Mouse (Mus musculus): ENCODE data around the gene Tcf20. TPM values are rescaled to one million over a fixed set of nuclear protein-coding genes. Genes with fewer than 3 reads are reported as not detected.
A peak's percentile ranks its signal among the peaks of the same experiment; 100 is the strongest.

Gene Tcf20
- polyA plus RNA-seq (2012; rRNA removed), result 8.3 and 20.0 TPM in 2 replicates

- Histone ChIP-seq H3K4me1 (ENCODE audit: control insufficient read depth, insufficient read depth, insufficient read length, low read length) (peaks cover 5% of the 10 kb centered on the region), H3K27ac (ENCODE audit: insufficient read depth, low read depth, low read length) (no peak within 1 kb of the TSS), H3K4me3 (ENCODE audit: low read depth, low read length) (peak within 1 kb of the TSS; percentile 54), H3K36me3 (ENCODE audit: control insufficient read depth, insufficient read depth, low read length) (no peaks in the 10 kb centered on the region), H3K27me3 (ENCODE audit: control insufficient read depth, insufficient read depth, low read length) (peaks cover 9% of the 10 kb centered on the region; the same call in 1 of the 2 replicates)
- TF ChIP-seq POLR2A (IDR thresholded peaks at IDR 0.05; ENCODE audit: low read depth, low read length), result no peak
- no peak for TF ChIP-seq CTCF (IDR thresholded peaks at IDR 0.05; ENCODE audit: extremely low read depth, insufficient read length, insufficient replicate concordance, low read depth, low read length)
- 2% methylated on average over 20 of the region's 20 CpGs for WGBS
Measured at GRCm38 (mm10) chr15:82987732-82988112, at the start of gene Tcf20. Gene Tcf20 (minus strand): TSS chr15:82987872.

DNA sequence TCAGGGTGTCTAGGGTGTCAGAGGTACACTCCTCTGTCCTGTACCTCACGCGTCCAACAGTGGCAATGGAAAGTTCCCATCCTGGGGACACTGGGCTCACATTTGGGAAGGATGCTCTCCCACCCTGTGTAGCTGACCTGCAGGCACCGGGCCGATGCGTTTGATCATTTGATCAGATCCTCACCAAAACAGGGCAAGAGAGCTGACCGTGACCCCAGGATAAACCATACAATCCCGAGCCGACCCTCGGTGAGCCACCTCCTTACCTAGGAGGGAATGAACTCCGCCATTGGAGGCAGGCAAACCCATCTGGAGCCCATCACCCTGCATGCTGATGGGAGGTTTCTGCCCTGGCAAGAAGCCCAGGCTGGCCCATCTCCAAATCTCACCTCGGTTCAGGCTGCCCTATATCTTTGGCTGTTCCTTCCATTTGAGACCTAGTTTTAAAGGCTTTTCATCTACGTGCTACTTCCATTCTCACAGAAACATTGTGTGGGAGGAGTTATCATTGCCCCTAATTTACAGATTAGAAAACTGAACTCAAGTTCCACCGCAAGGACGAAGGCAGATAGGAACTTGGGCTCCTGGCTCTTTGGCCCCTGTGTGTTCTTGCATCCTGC is 49.3 kb upstream of the Tcf20 start:
- WGBS, result 39% methylated on average over 14 of the region's 14 CpGs
- Histone ChIP-seq H3K27ac (ENCODE audit: insufficient read depth, low read depth, low read length) (no peak overlapping the region), H3K4me3 (ENCODE audit: low read depth, low read length) (no peak overlapping the region), H3K4me1 (ENCODE audit: control insufficient read depth, insufficient read depth, insufficient read length, low read length) (peaks cover 29% of the 10 kb centered on the region), H3K36me3 (ENCODE audit: control insufficient read depth, insufficient read depth, low read length) (no peaks in the 10 kb centered on the region), H3K27me3 (ENCODE audit: control insufficient read depth, insufficient read depth, low read length) (no peaks in the 10 kb centered on the region)
- no peak for TF ChIP-seq CTCF (IDR thresholded peaks at IDR 0.05; ENCODE audit: extremely low read depth, insufficient read length, insufficient replicate concordance, low read depth, low read length)
- TF ChIP-seq POLR2A (IDR thresholded peaks at IDR 0.05; ENCODE audit: low read depth, low read length), result no peak

DNA sequence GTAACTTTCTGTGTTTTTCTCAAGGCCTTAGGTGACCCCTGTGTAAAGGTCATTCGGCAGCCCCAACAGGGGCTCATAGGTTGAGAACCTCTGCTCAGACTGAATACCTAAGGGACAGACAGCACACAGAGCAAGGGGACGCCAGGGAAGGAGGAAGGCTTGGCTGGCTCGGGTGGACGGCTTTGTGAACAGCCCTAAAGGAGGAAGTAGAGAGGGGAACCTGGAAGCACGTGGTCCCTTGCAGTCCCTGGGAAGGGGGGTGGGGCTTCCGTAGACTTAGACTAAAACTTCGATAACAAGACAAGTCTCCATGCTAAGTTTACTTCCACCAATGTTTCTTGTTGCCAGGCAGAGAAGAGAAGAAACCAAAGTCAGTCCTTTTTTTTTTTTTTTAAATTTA is 48.4 kb upstream of the Tcf20 start:
- Histone ChIP-seq H3K4me1 (ENCODE audit: control insufficient read depth, insufficient read depth, insufficient read length, low read length) (peaks cover 28% of the 10 kb centered on the region), H3K36me3 (ENCODE audit: control insufficient read depth, insufficient read depth, low read length) (no peaks in the 10 kb centered on the region), H3K27me3 (ENCODE audit: control insufficient read depth, insufficient read depth, low read length) (no peaks in the 10 kb centered on the region), H3K4me3 (ENCODE audit: low read depth, low read length) (no peak overlapping the region), H3K27ac (ENCODE audit: insufficient read depth, low read depth, low read length) (no peak overlapping the region)
- TF ChIP-seq POLR2A (IDR thresholded peaks at IDR 0.05; ENCODE audit: low read depth, low read length) (no peak), CTCF (IDR thresholded peaks at IDR 0.05; ENCODE audit: extremely low read depth, insufficient read length, insufficient replicate concordance, low read depth, low read length) (no peak)
- 52% methylated on average over 7 of the region's 7 CpGs for WGBS

GRCm38 (mm10) chr15:83034275-83034977 is 46.8 kb upstream of the Tcf20 start:
- 48% methylated on average over 17 of the region's 17 CpGs for WGBS
- peak overlapping the region; percentile 28 for H3K4me3 ChIP-seq (ENCODE audit: low read depth, low read length)
- no peaks in the 10 kb centered on the region for H3K27me3 ChIP-seq (ENCODE audit: control insufficient read depth, insufficient read depth, low read length)
- H3K4me1 ChIP-seq (ENCODE audit: control insufficient read depth, insufficient read depth, insufficient read length, low read length), result peaks cover 18% of the 10 kb centered on the region
- TF ChIP-seq CTCF (IDR thresholded peaks at IDR 0.05; ENCODE audit: extremely low read depth, insufficient read length, insufficient replicate concordance, low read depth, low read length) (no peak), POLR2A (IDR thresholded peaks at IDR 0.05; ENCODE audit: low read depth, low read length) (no peak)
- H3K36me3 ChIP-seq (ENCODE audit: control insufficient read depth, insufficient read depth, low read length), result no peaks in the 10 kb centered on the region
- H3K27ac ChIP-seq (ENCODE audit: insufficient read depth, low read depth, low read length), result no peak overlapping the region

DNA sequence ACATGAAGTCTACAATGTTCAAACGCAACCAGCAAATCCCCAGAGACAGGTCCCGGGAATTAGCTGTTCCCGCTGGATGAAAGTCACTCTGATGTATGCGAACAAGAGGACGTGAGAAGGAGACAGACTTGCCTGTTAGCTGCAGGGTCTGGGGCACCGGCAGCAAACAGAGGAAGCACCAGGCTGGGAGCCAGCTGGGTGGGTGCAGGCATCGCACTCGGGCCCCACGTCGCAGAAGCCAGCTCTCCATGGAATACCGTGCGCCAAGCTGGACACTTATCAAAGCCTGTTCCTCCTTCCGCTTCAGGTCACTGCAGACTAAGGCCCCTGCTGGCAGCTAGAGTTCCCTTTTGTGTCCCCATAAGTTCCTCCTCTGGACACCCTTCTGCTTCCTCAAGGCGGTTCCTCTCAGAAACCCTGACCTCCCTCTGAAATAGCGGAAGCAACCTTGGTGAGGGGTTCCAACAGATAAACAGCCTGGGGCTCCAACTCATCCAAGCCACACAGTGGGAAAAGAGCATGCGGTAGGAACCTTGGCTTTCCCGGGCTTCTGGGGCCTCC is 45.4 kb upstream of the Tcf20 start, which contains the start of gene Nfam1:
TSS of gene Nfam1 (minus strand) at position 326 of the 561 bp plus-strand sequence.
- Histone ChIP-seq H3K27ac (ENCODE audit: insufficient read depth, low read depth, low read length) (no peak within 1 kb of the TSS), H3K36me3 (ENCODE audit: control insufficient read depth, insufficient read depth, low read length) (no peaks in the 10 kb centered on the region), H3K4me1 (ENCODE audit: control insufficient read depth, insufficient read depth, insufficient read length, low read length) (peaks cover 4% of the 10 kb centered on the region), H3K27me3 (ENCODE audit: control insufficient read depth, insufficient read depth, low read length) (no peaks in the 10 kb centered on the region), H3K4me3 (ENCODE audit: low read depth, low read length) (peak within 1 kb of the TSS; percentile 51)
- TF ChIP-seq POLR2A (IDR thresholded peaks at IDR 0.05; ENCODE audit: low read depth, low read length) (no peak), CTCF (IDR thresholded peaks at IDR 0.05; ENCODE audit: extremely low read depth, insufficient read length, insufficient replicate concordance, low read depth, low read length) (no peak)
- WGBS, result 72% methylated on average over 17 of the region's 17 CpGs

- TF ChIP-seq CTCF (IDR thresholded peaks at IDR 0.05; ENCODE audit: extremely low read depth, insufficient read length, insufficient replicate concordance, low read depth, low read length), result no peak
- no peak for TF ChIP-seq POLR2A (IDR thresholded peaks at IDR 0.05; ENCODE audit: low read depth, low read length)
- 0 out of 2 replicates have a peak overlapping the region, but pooled peaks have one; percentile 2 for H3K27ac ChIP-seq (ENCODE audit: insufficient read depth, low read depth, low read length)
Measured at GRCm38 (mm10) chr15:83030884-83031283, 43.2 kb upstream of the Tcf20 start.

More at GRCm38 (mm10) chr15:83030884-83031283, 43.2 kb upstream of the Tcf20 start:
- Histone ChIP-seq H3K36me3 (ENCODE audit: control insufficient read depth, insufficient read depth, low read length) (no peaks in the 10 kb centered on the region), H3K4me3 (ENCODE audit: low read depth, low read length) (no peak overlapping the region), H3K27me3 (ENCODE audit: control insufficient read depth, insufficient read depth, low read length) (no peaks in the 10 kb centered on the region), H3K4me1 (ENCODE audit: control insufficient read depth, insufficient read depth, insufficient read length, low read length) (no peaks in the 10 kb centered on the region; the same call in 1 of the 2 replicates)
- 68% methylated on average over 4 of the region's 4 CpGs for WGBS

All from small intestine, adult 2 months (tissue).